Mouse (Mus musculus) lung, postnatal 0 days (tissue): ENCODE results near the gene Safb.

Source experiments
- CTCF ChIP-seq: IDR thresholded peaks from 2 replicates; pipeline ENCODE4 v1.5.1; 2016; ENCODE audit warnings: antibody characterized with exemption, mild to moderate bottlenecking
- EP300 ChIP-seq: IDR thresholded peaks from 2 replicates; pipeline ENCODE4 v1.6.1; 2016; ENCODE audit warnings: antibody characterized with exemption, mild to moderate bottlenecking, control low read depth

DNA sequence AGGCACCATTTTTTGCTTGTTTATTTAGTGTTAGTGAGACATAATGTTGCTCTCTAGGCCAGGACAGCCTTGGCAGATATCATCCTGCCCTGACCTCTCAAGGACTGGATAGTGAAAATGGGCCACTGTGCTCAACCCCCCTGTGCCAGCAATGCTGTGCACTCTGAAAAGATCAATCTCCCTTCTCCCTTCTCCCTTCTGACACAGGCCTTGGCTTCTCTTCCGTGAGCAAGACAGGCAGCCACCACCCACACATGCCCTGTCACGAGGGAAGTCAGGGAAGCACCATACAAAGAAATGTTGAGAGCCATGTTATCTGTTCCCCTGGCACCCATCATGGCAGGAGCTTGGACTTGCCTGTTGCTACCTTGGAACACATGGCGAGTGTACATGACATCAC lies 70.7 kb downstream of the Safb start:
- no peak for TF ChIP-seq CTCF
- no peak for TF ChIP-seq EP300
